Mouse (Mus musculus) induced T-regulatory cell, adult 2 months (primary cell): ENCODE data around the gene Ndufb2.

Experiments
- DNase-seq: peaks from one replicate; pipeline ENCODE4 v3.0.0-alpha.2; 2012; ENCODE audit warnings: low read depth

The Ndufb2 gene

DNA sequence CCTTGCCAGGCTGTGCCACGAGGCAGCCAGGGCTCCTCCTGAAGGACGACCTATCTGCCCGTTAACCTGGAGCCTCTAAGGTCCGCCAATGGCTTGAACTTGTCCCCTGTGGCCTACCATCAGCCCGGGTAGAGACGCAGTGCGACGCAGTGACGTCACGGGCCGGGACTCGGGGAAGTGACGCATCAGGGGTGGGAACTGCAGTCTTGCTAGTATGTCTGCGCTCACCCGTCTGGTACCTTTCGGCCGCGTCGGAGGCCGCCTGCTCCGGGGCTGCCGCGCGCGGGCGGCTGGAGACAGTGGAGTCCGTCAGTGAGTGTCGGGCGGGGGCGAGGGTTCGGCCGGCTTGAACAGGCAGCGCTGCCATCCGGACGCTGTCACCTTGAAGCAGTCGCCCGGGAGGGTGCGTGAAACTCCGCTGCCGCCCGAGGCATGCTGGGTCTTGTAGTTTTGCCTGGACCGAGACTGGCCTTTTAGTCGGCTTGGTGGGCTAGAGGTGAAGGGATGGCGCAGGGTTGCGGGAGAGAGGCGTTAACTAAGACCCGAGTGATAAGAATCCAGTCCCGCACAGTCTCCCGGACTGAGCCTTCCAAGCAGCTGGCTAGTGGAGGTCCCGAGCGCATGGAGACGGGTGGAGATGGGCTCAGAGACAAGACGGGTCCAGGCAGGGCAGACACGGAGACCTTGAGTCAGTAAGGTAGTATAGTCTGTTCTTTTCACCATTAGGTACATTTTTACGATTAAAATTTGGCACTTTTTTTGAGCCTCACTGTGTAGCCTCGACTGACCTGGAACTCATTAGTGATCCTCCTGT, at the start of gene Ndufb2:
TSS of gene Ndufb2 (plus strand) at position 174 of the 814 bp plus-strand sequence.
- DNase-seq, result peak; percentile 97

DNA sequence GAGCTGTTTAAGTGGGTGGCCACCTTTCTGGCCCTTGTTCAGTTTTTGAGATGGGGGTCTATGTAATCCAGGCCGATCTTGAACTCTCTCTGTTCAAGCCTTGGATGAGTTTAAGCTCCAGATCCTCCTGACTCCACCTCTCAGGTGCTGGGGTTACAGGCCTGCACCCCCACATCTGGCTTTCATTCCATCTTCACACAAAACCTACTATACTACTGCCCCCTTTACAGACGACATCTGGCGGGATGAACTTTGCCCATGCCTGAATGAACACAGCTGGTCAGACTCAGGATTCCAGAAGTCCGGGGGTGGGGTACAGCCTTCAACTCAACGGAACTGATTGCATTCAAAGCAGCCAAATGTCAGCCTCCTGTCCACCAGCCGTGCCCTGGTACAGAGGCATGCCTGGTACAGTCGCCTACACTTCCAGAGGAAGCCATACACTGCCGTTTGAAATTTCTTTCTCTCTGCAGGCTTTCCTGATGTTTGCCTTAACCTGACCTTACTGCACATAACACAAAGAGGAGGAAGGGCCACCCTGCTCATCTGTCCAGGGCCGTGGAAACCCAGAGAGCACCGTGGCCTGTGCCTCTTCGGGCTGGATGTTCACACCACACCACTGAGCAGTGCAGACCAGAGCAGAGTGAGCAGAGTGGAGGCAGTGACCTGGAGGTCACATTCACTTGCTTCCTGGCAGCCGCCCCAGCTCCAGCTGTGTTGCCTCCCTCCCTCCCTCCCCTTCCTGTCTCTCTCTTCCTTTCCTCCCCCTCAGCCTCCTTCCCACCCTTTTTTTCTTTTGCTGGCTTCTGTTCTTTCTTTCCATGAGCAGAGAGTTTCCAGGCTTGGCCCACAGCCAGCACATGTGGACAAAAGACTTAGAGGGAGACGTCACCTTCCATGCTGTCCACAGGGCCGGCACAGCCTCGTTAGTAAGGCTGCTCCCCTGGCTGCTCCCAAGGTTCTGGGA, 49.5 kb upstream of the Ndufb2 start:
- DNase-seq, result no peak

DNA sequence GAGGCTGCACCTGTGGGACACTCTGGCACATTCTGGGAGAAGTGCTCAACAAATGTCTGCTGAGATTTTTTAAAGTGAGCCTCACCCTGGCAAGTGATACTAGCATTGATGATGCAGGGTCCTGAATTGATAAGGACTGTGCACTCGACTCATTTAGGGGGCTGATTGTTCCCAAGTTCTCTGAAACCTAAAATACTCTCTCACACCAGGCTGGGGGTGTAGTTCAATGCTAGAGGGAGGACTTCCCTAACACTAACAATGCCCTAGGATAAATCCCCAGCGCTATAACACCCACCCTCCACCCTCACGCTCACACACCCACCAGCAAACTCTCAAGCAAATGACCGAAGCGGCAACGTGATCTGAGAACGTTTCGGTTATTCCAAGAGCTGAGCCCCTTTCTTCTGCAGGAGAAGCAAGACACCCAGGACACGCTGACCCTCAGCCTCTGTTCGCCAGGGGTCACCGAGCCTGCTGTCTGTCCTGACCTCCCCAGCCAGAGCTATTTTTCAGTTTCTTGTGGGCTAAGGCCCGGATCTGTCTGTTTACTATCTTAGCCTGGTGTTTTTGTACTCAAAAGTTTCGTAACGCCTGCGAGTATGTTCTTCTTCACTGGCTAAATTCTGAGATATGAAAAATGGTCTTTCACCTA, 48.5 kb upstream of the Ndufb2 start:
- DNase-seq, result no peak

DNA sequence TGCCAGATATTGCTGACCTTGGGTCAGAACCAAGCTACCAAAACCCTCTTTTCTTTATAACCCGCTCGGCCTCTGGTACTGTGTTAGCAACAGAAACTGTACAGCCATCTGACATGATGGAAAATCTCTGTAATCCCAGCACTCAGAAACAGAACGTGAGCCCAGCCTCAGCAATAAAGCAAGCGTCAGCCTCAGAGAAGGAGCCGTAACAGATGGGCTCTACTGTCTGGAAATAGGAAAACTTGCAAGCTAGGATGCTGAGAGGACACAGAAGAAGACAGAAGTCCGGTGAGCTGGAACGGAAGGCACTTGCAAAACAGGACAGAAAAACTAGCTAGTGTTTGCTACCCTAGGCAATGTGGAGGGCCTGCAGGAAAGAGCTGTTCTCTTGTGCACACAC, 46.9 kb upstream of the Ndufb2 start:
- no peak for DNase-seq

DNA sequence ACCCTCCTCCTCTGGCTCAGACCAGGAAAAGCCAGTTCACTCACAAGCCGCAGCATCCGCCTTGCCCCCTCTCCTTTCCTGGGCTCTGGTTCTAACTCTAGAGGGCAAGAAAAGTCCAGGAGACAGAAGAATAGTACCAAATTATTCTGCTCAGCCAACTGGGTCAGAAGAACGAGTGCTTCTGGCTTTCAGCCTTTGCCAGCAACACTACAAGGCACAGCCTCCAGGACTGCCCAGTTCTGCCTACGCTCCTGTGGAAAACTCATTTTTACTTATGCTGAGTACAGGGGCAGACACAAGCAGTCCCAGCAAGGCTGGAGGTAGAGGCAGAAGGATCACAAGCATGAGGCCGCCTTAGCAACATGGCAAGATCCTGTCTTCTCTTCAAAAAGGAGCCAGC, 44.3 kb upstream of the Ndufb2 start:
- DNase-seq, result no peak

DNA sequence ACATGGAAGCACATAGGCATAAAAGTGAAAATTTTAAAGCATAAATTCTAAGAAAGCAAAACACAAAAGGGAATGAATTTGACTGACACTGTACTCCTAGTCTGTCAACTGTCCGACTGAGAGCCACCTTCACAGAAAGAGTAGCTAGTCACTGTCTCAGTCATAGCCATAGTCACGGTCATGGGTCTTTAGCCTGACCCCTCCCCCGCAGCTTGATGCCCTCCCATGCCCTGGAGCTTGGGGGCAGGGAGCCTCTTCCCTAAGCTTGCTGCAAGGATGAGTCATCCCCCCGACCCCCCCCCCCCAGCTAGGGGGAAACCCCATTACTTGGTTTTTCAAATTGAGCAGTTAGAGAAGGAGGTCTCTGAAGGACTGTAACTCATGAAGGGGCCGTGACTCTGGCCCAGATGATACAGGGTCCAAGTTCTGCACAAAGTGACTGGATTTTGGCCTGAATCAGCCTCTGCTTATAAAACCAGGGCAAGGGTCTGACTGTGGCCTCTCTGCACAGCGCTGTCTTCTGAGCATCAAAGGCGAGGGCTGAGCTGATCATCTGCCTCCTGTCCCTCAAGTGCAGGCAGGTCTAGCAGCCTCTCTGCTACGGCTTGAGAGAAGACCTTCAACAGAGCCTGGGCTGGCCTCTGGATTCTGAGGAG, 40.3 kb upstream of the Ndufb2 start:
- no peak for DNase-seq

DNA sequence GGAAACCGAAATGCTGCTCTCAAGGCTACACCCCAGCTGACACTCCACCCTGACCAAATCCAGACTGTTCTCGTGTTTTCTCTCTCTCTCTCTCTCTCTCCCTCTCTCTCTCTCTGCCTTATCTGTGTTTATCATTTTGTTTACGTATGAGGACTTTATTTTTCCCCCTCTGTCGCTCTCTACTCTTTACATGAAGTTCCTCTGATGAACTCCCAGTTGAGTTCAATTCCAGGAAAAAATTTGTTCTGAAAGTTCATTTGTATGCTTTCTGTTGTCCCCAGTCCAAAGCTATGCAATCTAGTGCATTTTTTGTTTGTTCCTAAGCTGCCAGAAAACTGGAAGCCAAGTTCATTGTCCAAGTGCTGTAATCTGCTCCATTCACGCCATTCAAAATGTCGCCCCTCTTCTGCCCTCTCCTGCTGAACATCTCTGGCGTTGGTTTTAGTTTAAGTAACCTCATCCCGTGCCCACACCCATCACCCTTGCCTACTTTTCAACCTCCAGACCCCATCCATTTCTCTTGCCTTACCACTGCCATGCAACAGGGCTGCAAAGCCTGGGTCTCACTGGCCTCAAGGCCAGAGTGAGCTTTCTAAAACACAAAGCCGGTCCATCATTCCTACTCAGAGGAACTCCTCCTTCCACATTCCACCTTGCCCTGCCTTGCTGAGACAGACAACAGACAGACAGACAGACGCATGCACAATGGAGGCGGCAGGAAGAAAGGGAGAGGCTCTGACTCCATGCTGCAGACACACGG, 37.3 kb upstream of the Ndufb2 start:
- DNase-seq, result no peak

DNA sequence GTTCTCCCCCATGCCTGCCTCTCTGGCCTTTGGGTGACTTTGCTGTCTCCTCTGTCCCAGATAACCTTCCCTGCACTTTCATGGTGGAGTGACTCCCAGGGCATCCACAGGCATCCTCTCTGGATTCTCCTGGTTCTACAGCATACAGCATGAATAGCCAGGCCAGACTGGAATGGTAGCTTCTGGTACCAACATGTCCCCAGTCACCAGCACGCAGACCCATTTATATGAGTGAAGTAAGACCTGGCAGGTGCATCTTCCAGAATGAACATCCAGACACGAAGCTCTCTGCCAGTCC, 36.8 kb upstream of the Ndufb2 start:
- DNase-seq, result no peak

DNA sequence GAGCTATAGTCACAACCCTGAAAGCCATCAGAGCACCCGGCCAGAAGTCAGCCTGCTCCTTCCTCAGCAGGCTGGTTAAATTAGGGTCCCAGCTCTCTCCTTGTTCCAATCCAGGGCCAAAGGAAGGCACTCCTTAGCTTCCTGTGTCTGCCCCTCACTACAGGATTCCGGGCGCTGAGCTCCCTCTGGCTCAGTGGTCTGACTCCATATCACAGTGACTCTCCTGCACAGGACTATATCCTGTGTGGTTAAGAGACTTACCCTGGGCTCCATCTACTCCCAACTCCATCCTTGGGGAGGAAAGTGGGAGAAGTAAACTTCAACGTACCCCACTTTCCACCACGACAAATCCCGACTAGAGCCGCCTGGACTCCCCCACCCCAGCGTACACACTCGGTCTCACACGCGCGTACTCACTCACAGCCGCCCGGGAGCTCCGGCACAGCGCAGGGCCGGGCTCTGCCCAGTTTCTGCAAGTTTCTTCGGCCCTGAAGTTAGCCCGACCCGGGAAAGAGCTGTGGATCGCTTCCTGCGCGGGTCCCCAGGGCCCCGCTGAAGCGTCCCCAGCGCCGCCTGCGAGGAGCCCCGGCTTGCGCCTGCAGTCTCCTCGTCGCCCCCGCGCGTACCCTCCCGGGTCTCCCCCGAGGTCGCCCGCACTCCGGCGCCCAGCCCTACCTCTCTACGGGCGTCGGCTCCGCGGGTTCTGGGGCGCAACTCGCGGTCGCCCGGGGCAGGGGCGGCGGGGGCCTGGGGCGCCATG, 35.3 kb upstream of the Ndufb2 start:
- no peak for DNase-seq

DNA sequence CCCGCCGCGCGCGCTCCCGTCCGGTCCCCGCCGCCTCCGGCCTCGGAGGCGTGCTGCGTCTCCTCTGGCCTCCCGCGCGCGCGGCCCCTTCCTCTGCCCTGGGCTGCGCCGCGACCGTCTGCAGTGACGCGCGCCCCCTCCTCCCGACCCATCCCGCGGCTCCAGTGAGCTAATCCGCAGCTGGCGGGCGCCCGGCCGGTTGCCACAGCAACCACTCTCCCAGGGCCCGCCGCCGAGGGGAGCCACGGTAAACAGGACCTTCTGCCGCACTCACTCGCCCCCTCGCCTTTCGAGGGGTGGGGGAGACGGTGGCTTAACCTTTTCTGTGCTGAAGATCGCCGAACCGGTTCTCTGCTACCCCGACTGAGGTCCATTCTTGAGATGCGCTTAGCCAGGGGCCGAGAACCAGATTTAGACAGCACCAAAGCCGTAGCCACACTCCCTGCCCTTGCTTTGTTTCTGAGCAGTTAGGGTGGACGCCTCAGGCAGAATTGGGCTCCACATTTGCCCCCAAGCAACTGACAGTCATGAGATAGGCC, 34.6 kb upstream of the Ndufb2 start, which contains the start of gene Dennd2a:
TSS of gene Dennd2a (minus strand) at position 145 of the 539 bp plus-strand sequence.
- DNase-seq, result no peak

DNA sequence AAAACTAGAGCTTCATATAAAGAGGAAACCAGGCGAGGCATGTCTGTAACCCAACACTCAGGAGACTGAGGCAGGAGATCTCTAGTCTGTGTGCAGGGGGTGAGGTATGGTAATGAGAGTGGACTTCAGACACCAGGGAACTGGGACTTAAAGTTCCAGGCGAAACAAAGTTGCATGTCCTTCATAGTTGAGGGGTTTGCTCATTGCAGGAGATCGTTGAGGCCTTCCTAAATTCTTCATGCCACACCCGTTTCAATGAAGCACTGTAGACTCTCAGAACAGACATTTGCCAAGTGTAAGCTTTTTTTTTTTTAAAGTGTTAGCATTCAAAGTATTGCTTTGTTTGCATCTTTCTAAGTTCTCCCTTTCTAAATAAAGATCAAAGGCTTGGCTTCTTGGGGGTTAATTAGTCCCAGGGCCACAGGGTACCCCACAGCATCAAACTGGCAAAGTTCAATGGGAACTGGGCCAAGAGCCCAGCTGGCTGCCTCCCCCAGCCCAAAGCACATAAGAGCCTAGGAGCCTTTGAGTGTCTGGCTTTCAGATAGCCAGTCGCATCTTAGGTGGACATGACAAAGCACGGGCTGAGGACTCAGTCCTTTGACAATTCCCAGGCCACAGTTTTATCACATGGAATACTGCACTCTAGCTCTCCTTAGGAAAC, 33.0 kb upstream of the Ndufb2 start:
- DNase-seq, result no peak

DNA sequence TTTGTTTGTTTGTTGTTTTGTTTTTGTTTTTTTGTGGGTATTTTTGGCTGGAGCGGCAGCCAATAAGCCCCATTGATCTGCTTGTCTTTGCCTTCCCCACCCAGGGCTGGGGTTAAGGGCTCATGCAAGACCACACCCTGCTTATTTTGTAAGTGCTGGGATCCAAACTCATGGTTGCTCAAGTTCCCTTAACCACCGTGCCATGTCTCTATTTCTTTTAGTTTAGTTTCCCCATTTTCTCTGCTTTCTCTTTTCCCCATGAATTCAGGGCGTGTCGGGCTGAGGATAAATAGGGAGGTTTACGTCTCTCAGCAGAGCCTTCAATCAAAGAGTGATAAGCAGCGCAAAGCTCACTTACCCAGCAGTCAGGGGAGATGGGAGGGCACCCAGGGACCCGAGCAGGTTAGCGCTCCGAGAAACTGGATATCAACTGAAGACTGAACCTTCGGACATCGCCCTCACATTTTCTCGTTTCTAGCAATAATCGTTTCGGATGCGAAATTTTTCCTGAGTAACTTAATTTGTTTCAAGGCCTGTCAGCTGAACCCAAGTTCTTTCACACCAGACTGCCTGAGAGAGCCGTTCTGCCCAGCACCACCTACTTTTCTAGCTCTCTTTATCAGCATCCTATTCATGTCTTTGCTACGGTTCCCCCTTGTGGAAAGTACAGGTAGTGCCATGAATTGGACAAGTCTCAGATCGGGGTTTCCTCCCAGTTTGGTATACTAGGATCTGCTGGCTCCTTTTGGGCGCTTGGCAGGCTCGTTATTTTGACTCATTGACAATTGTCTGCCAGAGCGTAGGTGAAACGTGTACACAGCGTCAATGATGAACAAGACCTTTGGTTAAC, 30.0 kb upstream of the Ndufb2 start:
- DNase-seq, result peak; percentile 90

DNA sequence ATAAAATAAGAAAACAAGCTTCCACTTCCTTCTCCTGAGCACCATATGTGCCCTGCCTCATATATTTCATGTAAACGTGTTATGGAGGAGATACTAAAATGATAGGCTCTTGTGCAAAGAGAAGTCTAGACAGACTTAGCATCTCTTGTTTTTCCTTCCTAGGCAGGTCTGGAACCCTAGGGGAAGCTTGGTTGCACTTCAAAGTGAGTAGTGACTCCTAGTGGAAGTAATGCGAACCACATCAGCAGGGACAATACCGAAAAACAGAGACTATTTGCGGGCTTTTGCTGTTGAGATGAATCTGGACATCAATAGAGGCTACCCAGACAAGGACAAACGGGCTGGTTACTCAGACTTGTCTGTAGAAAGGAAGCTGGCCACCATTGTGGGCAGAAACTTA, 24.8 kb upstream of the Ndufb2 start:
- DNase-seq, result peak; percentile 72

DNA sequence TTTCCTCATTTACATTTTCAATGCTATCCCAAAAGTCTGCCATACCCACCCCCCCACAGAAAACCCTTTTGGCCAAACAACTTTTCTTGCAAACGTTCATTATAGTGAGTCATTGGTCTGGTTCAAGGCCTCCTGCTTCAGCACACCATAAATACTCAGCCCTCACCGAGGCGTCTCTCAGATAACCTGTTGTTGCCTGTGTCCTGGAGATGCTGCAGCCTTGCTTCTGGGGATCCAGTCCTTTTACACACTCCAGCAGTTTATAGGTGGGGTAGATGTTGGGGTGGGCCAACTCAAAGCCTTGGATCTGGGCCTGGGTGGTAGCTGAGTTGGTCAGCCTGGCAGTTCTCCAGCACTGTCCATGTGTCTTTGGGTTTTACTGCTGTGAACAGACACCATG, 21.9 kb upstream of the Ndufb2 start:
- DNase-seq, result no peak

DNA sequence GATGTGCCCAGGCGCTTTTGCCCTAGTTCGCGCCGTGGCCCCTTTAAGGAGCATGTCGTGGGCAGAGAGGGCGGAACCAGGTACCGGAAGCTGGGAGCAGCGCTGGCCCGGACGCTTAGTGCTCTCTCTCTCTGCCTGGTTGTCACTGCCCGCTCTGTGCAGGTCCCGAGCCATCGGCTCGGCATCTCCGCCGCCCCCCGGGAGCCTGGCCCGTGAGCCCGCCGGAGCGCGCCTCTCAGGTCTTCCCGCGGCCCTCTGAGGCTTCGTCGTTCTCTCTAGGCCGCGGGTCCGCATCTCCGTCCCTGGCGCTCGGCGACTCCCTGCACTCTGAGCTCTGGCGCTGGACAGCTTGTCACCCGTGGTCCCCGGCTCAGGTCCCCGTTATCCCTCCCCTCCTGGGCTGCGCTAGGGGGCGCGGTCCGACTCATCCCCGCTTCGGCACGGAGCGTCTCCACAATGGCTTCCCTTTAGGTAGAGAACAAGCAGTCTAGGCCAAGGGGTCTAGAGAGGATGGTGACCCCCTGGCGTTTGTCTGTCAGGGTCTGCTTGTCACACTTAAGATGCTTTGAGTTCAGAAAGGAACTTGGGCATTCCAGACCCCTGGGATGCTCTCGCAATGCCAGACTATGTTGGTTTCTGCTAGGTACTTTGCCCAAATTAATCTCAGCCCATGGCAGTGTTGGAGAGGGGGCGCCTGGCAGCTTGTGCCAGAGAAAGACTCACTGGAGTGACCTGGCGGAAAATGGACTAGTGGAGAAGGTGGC, 18.4 kb upstream of the Ndufb2 start, which contains the start of gene Adck2:
TSS of gene Adck2 (plus strand) at position 83 of the 764 bp plus-strand sequence.
- DNase-seq, result peak; percentile 89

DNA sequence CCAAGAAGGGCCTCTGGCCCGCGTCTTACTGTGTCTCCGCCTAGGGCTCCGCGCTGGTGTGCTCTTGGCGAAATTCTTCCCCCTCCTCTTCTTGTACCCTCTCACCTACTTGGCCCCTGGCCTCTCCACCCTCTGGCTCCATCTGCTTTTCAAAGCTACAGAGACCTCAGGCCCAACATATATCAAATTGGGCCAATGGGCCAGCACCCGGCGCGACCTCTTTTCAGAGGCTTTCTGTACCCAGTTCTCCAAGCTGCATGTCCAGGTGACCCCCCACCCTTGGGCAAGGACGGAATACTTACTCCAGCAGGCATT, 17.9 kb upstream of the Ndufb2 start:
- DNase-seq, result no peak

DNA sequence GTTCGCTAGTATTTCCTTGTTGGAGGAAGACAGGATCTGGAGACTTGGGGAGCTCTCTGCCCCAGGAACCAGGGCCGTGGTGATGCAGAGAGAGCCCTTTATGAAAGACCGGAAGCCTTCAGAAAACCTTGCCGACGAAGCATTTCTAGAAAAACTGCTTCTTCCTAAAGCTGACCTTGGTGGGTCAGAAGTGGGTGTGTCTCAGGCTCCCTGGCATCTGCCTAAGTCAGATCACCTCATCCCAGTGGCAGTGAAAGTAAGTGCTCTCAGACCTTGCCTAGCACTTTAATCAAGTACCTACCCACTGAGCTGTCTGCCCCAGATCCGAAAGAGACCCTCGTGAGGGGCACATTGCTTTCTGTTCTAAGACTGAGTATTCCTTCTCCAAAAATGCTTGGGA, 17.4 kb upstream of the Ndufb2 start:
- DNase-seq, result peak; percentile 23

DNA sequence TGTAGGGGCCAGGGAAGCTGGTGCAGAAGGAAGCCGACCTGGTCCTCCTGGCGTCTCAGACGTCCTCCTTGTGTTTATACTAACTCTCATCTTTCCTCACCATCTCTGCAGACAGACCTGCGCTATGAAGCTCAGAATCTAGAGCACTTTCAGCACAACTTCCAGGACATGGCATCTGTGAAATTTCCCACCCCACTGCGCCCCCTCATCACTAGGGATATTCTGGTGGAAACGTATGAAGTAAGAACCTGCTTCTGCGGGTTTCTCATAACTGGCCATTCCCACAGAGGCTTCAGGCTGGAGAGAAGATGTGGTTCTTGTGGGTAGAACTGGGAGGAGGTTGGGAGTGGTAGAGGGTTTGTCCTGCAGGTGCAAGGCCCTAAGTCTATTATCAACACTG, 12.8 kb upstream of the Ndufb2 start:
- no peak for DNase-seq
